Mouse (Mus musculus) frontal cortex, postnatal 36 days (tissue): ENCODE results near the gene Nms.

Experiments used
- DNase-seq, 2 experiments: peaks; one replicate each; pipeline ENCODE4 v3.0.0; 2022; ENCODE audit warnings: low spot score in 2 of 2

Nms gene

GRCm38 (mm10) chr1:38938849-38939248, at the start of gene Nms:
Nms (plus strand) TSS chr1:38939149.
- no peak for DNase-seq

DNA sequence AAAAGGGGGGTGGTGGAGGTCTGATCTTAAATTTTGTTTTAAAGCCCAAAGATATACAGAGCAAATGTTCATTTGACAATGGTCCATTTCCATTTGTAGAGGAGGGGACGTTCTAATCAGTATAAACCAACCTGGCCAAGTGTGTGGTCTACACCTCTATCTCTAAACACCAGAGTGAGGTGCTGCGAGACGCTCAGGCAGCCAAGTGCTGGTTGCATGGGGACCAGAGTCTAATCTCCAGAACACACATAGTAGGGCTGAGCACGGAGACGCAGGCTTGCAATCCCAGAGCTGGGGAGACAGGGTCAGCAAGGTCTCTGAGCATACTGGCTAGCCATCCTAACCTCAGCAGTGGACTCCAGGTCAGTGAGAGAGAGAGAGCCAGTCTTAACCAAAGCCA, 47.5 kb upstream of the Nms start:
- DNase-seq: no peak

DNA sequence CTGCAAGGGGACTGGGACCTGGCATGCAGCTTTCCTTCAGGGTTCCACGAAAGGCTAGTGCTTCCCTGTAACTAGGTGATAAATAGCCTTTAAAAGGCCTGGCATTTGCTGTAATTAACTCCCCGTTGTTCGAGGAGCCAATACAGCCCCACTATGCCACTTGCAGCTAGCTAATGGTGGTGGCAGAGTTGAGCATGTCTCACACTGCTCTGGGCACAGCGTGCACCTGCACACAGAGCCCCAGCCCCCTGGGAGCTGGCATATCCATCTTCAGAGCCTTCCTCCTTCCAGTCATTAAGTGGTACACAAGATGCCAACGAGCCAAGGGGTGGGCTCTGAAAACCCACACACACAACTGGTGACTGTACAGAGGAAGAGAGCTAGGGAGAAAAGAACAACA, 45.9 kb upstream of the Nms start:
- no peak for DNase-seq

DNA sequence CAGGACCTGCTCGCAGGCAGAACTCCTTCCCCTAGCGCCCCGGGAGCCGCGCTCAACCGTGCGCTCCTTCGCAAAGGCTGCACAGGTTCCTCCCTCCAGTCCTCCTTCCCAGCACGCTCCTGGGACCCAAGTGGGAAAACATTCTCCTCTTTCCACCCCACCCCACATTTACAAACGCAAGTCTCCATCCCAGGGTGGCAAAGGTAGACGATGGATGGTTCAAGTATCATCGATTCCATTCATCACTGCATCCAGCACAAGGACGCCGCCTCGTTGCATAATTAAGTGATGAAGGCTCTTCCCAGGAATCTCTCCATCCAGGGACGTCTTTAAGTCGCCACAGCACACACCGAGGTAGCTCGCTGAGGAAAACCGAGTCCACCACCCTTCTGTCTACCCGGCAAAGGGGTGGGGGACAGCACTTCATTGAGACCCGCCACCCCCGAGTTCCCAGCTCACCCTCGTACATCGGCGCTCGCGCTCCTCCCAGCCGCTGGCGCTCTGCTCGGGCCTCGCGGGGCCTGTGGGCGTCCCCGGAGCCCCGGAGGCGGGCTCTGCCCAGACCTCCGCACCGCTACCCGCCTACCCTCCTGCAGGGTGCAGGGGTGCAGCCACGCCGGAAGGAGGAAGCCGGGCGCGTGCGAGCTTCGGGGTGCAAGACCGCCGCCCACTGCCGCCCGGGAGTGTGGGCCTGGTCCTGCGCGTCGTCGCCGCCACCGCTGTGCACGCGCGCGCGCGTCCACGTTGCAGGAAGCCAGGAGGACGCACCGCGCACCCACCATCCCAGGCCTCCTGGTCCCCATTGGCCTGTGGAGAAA, 41.3 kb upstream of the Nms start, which contains the start of gene Chst10:
TSS of gene Chst10 (minus strand) at position 731 of the 818 bp plus-strand sequence.
- peak; percentile 77 to 82 for DNase-seq

DNA sequence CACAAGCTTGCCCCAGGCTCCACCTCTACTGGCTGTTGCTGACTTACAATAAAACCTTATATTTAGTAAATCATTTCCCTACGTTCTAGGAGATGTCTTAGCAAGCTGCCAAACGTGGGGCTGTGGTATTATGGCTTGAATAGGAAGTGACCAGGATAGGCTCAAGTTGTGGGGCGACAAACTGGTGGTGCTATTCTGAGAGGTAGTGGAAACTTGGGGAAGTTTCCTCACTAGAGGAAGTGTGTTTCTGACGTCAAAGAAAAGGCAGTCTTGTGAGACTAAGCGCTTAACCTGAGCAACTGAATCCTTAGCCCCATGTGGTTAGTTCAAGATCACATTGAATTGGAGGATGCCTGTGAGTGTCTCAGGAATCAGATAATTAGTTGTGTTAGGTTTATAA, 36.4 kb upstream of the Nms start:
- no peak for DNase-seq

GRCm38 (mm10) chr1:38903985-38904384, 35.0 kb upstream of the Nms start:
- DNase-seq: no peak

- peak; percentile 3 to 9 for DNase-seq
Observed at GRCm38 (mm10) chr1:38928996-38929395, 10.0 kb upstream of the Nms start.

GRCm38 (mm10) chr1:38929468-38929867, 9.5 kb upstream of the Nms start:
- DNase-seq: peak; percentile 4 to 45

GRCm38 (mm10) chr1:38930767-38931166, 8.2 kb upstream of the Nms start:
- DNase-seq: peak; percentile 20 to 49

GRCm38 (mm10) chr1:38934668-38935067, 4.3 kb upstream of the Nms start:
- DNase-seq: peak in 1 of 2 experiments; percentile 25

DNA sequence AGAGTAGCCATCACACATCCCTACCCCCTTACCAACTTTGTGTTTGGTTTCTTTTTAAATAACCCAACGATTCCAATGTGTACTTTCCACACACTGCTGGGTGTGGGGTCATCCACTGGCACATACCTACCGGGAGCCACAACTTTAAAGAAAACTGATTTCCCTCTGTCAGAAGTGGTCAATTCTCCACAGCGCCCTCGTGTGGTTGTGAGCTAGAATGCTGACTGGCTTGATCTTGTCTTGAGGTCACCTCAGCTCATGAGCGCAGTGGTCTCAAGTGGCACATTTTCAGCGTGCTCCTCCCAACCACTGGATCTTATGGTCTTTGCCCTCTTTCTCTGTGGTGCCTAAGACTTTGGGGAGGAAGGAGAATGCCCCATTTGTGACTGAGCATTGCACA, 2.2 kb upstream of the Nms start:
- DNase-seq: peak; percentile 7 to 31

GRCm38 (mm10) chr1:38939608-38940007, 659 bp downstream of the Nms start:
- no peak for DNase-seq

DNA sequence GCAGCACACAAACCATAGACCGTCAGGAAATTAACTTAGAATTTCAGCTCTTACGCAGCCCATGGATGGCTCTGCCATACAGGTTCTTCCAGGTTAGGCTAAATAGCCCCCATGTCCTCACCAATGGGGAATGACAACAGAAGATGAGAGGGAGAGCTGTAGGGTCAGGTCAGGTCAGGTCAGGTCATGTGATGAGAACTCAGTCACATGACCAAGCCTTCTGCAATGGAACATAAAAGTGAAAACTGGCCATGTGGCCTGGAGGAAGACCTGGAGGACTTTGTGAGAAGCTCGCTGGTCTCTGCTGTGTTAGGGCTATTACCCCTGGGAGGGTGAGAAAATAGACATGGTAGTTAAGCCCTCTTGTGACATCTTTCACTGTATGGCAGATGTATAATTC, 17.5 kb downstream of the Nms start:
- no peak for DNase-seq

- no peak for DNase-seq
Observed at GRCm38 (mm10) chr1:38969116-38969515, 30.2 kb downstream of the Nms start.

DNA sequence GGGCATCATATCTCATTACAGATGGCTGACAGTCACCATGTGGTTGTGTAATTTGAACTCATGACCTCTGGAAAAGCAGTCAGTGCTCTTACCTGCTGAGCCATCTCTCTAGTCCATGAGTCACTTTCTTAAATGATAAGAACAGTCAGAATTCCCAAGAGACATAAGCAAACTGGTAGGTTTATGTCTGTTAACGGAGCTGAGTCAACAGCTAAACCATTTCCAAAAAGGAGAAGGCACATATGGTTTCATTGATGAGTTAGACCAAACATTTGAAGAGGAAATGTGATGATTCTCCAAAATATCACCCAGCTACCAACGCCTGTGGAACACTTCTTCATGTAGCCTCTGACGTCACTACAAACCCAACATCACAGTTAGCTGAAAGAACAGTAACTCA, 32.8 kb downstream of the Nms start:
- no peak for DNase-seq

DNA sequence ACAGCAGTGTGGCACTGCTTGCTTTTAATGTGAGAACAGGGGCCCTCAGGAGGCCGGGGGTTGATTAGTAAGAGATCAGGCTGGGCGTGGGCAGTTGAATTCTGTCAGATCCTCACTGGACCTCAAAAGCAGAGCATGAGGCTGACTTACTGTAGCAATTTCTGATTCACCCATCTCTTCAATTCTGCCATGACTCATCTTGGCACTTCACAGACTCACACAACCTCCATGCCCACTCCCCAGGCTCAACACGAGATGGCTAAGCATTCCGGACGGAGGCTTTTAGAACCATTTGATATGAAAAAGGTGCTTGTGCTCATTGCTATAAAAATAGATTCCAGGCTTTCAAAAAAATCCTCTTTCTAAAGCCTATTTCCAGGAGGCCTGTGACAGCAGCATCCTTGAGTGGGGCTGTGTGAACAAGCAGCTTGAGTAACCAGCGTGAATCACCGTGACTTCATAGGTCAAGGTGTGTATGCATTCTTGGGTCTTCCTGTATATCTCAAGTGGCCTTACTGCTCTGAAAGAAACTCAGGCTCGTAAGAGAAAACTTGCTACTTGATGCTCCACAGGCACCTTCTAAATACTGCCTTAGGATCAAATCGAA, 34.1 kb downstream of the Nms start:
- DNase-seq: peak; percentile 29 to 44

DNA sequence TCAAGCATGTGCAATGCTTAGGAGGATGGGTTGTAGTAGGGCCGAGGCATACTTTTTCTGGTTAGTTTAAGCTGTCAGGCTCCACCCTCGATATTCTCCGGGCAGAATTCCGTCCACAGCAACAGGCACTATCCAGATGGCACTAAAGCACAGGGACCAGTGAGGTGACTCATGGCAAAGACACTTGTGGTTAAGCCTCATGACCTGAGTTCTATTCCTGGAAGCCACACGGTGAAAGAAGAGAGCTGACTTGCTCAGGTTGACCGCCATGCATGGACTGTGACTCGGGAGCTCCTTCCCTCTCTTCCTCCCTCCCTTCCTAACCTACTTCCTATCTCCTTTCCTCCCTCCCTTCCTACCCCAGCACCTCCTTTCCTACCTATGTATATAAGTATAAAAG, 41.0 kb downstream of the Nms start:
- no peak for DNase-seq

- no peak for DNase-seq
Observed at GRCm38 (mm10) chr1:38983870-38984269, 44.9 kb downstream of the Nms start.

GRCm38 (mm10) chr1:38985308-38985707, 46.4 kb downstream of the Nms start, which contains the start of gene Pdcl3:
Pdcl3 (plus strand) TSS chr1:38985608.
- no peak for DNase-seq

GRCm38 (mm10) chr1:38987080-38987864, 48.3 kb downstream of the Nms start:
- DNase-seq: peak; percentile 95 to 96

DNA sequence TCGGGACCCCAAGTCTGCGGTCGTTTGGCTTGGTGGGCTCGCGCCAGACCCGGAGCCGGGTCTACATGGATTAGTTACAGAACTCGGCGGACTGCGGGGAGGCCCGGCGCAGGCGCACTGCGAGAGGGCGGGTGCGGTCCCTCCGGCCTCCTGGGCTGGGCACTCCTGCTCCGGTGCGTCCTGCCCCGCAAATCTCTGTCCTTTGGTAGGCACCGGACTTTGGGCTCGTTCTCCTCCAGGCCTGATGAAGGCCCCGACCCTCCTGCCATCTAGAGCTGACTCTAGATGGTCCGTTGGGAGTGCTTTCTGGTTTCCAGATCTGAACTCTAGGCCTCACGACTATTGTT, 48.9 kb downstream of the Nms start:
- DNase-seq: no peak

- DNase-seq: no peak
Observed at GRCm38 (mm10) chr1:38988357-38988756, 49.4 kb downstream of the Nms start.

DNA sequence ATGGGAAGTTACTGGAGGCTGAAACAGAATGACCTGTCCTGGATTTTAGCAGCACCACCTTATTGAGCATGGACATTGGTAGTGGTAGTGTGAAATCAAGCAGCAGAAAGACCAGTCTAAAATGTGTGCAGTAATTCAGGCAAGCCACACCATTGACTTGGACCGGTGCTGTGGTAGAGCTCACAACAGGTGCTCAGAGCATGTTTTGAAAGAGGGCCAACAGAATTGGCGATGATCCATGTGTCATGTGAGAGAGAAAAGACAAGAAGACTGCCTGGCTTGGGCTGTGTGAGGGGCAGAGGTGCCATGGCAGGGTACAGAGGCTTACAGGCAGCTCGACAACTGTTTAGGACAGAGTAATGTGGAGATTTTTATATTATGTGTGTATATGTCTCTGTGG, 53.4 kb downstream of the Nms start:
- DNase-seq: no peak
